Mouse (Mus musculus) kidney, adult 2 months (tissue): ENCODE data around the gene Gimap1.

Source experiments
- CTCF ChIP-seq: fragments of 200-500 bp; conservative IDR thresholded peaks from 2 replicates; pipeline ENCODE4 v1.5.1; 2011; ENCODE audit warnings: low read depth, mild to moderate bottlenecking, control low read depth, low read length, moderate library complexity, mixed read lengths; ENCODE audit not compliant: insufficient read depth, insufficient read length
- POLR2A ChIP-seq: fragments of 200-500 bp; IDR thresholded peaks from one replicate; pipeline ENCODE4 v1.6.1; 2011; ENCODE audit warnings: low read depth, low read length, control low read depth

- TF ChIP-seq CTCF (no peak), POLR2A (no peak)
Observed at GRCm38 (mm10) chr6:48737053-48737452, 1.8 kb upstream of the Gimap1 start.
